Mouse (Mus musculus) heart, embryonic 16.5 days (tissue): Measurements from ENCODE around the gene Tnrc6c. TPM values are rescaled to one million over a fixed set of nuclear protein-coding genes. Genes with fewer than 3 reads are reported as not detected.

Source experiments
- ATAC-seq: fragments of 200-750 bp; cut with Nextera tagmentation; replicated peaks from 2 replicates; pipeline ENCODE4 v1.8.0; 2017; ENCODE audit warnings: moderate number of reproducible peaks; ENCODE audit not compliant: insufficient read depth, low FRiP score; ENCODE audit errors: extremely low read depth
- H3K27ac ChIP-seq: fragments of 300-500 bp; sonication (generic); 2 replicates; pipeline ENCODE4 v1.5.1; 2014; ENCODE audit warnings: mild to moderate bottlenecking, low read length, control low read depth, moderate library complexity
- H3K27me3 ChIP-seq: fragments of 300-500 bp; sonication (generic); 2 replicates; pipeline ENCODE4 v1.6.1; 2014; ENCODE audit warnings: low read length, mixed read lengths; ENCODE audit not compliant: control insufficient read depth, insufficient read depth
- H3K36me3 ChIP-seq: fragments of 300-500 bp; sonication (generic); 2 replicates; pipeline ENCODE4 v1.6.1; 2014; ENCODE audit not compliant: control insufficient read depth, insufficient read depth
- H3K4me1 ChIP-seq: fragments of 300-500 bp; sonication (generic); 2 replicates; pipeline ENCODE4 v1.6.1; 2014; ENCODE audit warnings: low read length, mixed read lengths; ENCODE audit not compliant: control insufficient read depth, insufficient read depth
- H3K4me2 ChIP-seq: fragments of 300-500 bp; sonication (generic); 2 replicates; pipeline ENCODE4 v1.6.1; 2014; ENCODE audit warnings: low read depth, mild to moderate bottlenecking, control low read depth, low read length
- H3K4me3 ChIP-seq: fragments of 300-500 bp; sonication (generic); 2 replicates; pipeline ENCODE4 v1.5.1; 2014; ENCODE audit warnings: mild to moderate bottlenecking, control low read depth, low read length
- H3K9ac ChIP-seq: fragments of 300-500 bp; sonication (generic); 2 replicates; pipeline ENCODE4 v1.6.1; 2014; ENCODE audit warnings: low read length, control low read depth
- H3K9me3 ChIP-seq: fragments of 300-500 bp; sonication (generic); replicated peaks from 2 replicates; pipeline ENCODE4 v1.6.1; 2016; ENCODE audit warnings: low read length; ENCODE audit not compliant: control insufficient read depth
- WGBS: fragments of 180-500 bp; shearing (Covaris S2); extraction: QIAGEN DNeasy Blood & Tissue Kit; methylation state at CpG from one replicate; pipeline ENCODE4 v1.1.7; 2014; 5-methylcytosine and 5-hydroxymethylcytosine counted together
- polyA plus RNA-seq: library from polyadenylated mRNA; unstranded; fragments of >200 nt; fragmentation: Nextera tagmentation; extraction: Ambion mirVana; gene quantifications from 2 replicates; pipeline ENCODE4 v1.2.1, GENCODE M21; 2015

Gene Tnrc6c
- polyA plus RNA-seq, 1 experiment from 2014 or later, result 6.5 TPM

DNA sequence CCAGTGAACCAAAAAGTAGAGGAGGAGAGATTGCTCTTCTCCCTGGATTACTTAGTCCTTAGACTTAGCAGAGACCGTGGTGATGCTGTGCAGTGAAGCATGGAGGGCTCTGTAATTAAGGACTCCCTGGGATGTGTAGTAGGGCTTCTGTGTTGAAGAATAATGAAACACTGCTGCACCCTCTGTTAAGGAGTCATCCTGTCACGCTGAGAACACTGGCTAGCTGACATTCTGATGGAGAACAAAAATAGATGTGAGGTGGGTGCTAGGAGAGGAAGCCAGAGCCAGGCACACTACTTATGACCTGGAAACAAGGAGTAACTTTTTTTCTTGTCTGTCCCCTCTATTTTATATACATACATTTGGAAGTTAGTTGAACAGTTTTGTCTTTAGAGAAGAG, 22.6 kb downstream of the Tnrc6c start:
- H3K9ac ChIP-seq, result 0 out of 2 replicates have a peak overlapping the region, but pooled peaks have one; percentile 13
- peak overlapping the region; percentile 84 for H3K27ac ChIP-seq
- H3K4me1 ChIP-seq, result peaks cover 27% of the 10 kb centered on the region
- WGBS, result 25% methylated on average over 2 of the region's 2 CpGs
- H3K4me3 ChIP-seq, result no peak overlapping the region
- no peaks in the 10 kb centered on the region for H3K36me3 ChIP-seq
- H3K9me3 ChIP-seq, result no peaks in the 10 kb centered on the region
- H3K4me2 ChIP-seq, result peak overlapping the region; percentile 33; the same call in 1 of the 2 replicates
- ATAC-seq, result 0 out of 2 replicates have a peak, but pooled peaks have one; percentile 59
- H3K27me3 ChIP-seq, result no peaks in the 10 kb centered on the region

- H3K4me1 ChIP-seq, result peaks cover 27% of the 10 kb centered on the region
- no peaks in the 10 kb centered on the region for H3K36me3 ChIP-seq
- peak overlapping the region; percentile 25; the same call in 1 of the 2 replicates for H3K9ac ChIP-seq
- H3K9me3 ChIP-seq, result no peaks in the 10 kb centered on the region
- no peak for ATAC-seq
- H3K4me2 ChIP-seq, result no peak overlapping the region
- H3K27ac ChIP-seq, result peak overlapping the region; percentile 84
- 53% methylated on average over 3 of the region's 3 CpGs for WGBS
- H3K27me3 ChIP-seq, result no peaks in the 10 kb centered on the region
- no peak overlapping the region for H3K4me3 ChIP-seq
Measured at GRCm38 (mm10) chr11:117677111-117677510, 23.0 kb downstream of the Tnrc6c start.

- Histone ChIP-seq H3K27ac (no peak overlapping the region), H3K4me1 (peaks cover 32% of the 10 kb centered on the region), H3K9me3 (no peaks in the 10 kb centered on the region), H3K4me3 (no peak overlapping the region), H3K4me2 (no peak overlapping the region), H3K9ac (no peak overlapping the region), H3K36me3 (no peaks in the 10 kb centered on the region), H3K27me3 (no peaks in the 10 kb centered on the region)
- ATAC-seq, result no peak
- 83% methylated on average over 3 of the region's 3 CpGs for WGBS
Measured at GRCm38 (mm10) chr11:117677594-117677993, 23.5 kb downstream of the Tnrc6c start.

- no peak overlapping the region for H3K4me2 ChIP-seq
- no peaks in the 10 kb centered on the region for H3K9me3 ChIP-seq
- no peak for ATAC-seq
- H3K36me3 ChIP-seq, result no peaks in the 10 kb centered on the region
- H3K4me1 ChIP-seq, result peaks cover 37% of the 10 kb centered on the region
- no peak overlapping the region for H3K9ac ChIP-seq
- no peak overlapping the region for H3K4me3 ChIP-seq
- no peak overlapping the region for H3K27ac ChIP-seq
- 87% methylated on average over 4 of the region's 4 CpGs for WGBS
- H3K27me3 ChIP-seq, result no peaks in the 10 kb centered on the region
Measured at GRCm38 (mm10) chr11:117678155-117678554, 24.1 kb downstream of the Tnrc6c start.

GRCm38 (mm10) chr11:117678740-117679139, 24.7 kb downstream of the Tnrc6c start:
- H3K9me3 ChIP-seq, result no peaks in the 10 kb centered on the region

GRCm38 (mm10) chr11:117684640-117685039, 30.6 kb downstream of the Tnrc6c start:
- H3K36me3 ChIP-seq, result no peaks in the 10 kb centered on the region
- WGBS, result 48% methylated on average over 5 of the region's 5 CpGs
- no peak overlapping the region for H3K27ac ChIP-seq
- H3K4me1 ChIP-seq, result peaks cover 45% of the 10 kb centered on the region
- peak overlapping the region; percentile 38 for H3K9ac ChIP-seq
- no peak overlapping the region for H3K4me3 ChIP-seq
- no peak overlapping the region for H3K4me2 ChIP-seq
- H3K9me3 ChIP-seq, result no peaks in the 10 kb centered on the region
- ATAC-seq, result no peak
- no peaks in the 10 kb centered on the region for H3K27me3 ChIP-seq

More at GRCm38 (mm10) chr11:117678740-117679139, 24.7 kb downstream of the Tnrc6c start:
- ATAC-seq, result no peak
- peaks cover 37% of the 10 kb centered on the region for H3K4me1 ChIP-seq
- H3K27me3 ChIP-seq, result no peaks in the 10 kb centered on the region
- no peak overlapping the region for H3K9ac ChIP-seq
- H3K4me3 ChIP-seq, result no peak overlapping the region
- H3K36me3 ChIP-seq, result no peaks in the 10 kb centered on the region
- WGBS, result 33% methylated on average over 2 of the region's 2 CpGs
- H3K4me2 ChIP-seq, result no peak overlapping the region
- no peak overlapping the region for H3K27ac ChIP-seq

DNA sequence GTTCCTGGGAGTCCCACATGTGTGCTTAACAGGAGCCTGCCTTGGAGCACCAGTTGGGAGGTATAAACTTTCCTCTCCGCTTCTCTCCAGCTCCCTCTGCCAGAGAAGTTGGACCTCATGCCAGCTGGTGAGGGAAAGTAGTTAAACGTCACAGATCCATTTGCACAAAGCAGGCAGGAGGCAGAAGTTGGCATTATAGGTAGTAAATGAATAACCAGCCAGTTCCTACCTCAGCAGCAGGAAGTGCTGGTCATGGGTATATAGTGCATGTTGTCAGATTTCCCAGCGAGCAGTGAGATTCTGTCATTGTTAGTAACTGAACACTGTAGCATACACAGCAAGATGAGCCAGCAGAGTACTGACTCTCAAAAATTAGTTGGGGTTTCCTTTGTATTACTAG, 31.4 kb downstream of the Tnrc6c start:
- H3K9me3 ChIP-seq, result no peaks in the 10 kb centered on the region
- H3K27me3 ChIP-seq, result no peaks in the 10 kb centered on the region
- ATAC-seq, result no peak
- 46% methylated on average over 3 of the region's 3 CpGs for WGBS
- no peak overlapping the region for H3K4me2 ChIP-seq
- peaks cover 45% of the 10 kb centered on the region for H3K4me1 ChIP-seq
- no peak overlapping the region for H3K27ac ChIP-seq
- H3K36me3 ChIP-seq, result no peaks in the 10 kb centered on the region
- no peak overlapping the region for H3K4me3 ChIP-seq
- H3K9ac ChIP-seq, result no peak overlapping the region

- WGBS, result 65% methylated on average over 8 of the region's 8 CpGs
- Histone ChIP-seq H3K27me3 (no peaks in the 10 kb centered on the region), H3K9me3 (no peaks in the 10 kb centered on the region), H3K9ac (no peak overlapping the region), H3K4me3 (no peak overlapping the region), H3K4me2 (no peak overlapping the region), H3K27ac (no peak overlapping the region), H3K36me3 (no peaks in the 10 kb centered on the region), H3K4me1 (peaks cover 45% of the 10 kb centered on the region)
- ATAC-seq, result 0 out of 2 replicates have a peak, but pooled peaks have one; percentile 19
Measured at GRCm38 (mm10) chr11:117686021-117686420, 31.9 kb downstream of the Tnrc6c start.

- no peak overlapping the region for H3K4me2 ChIP-seq
- H3K27ac ChIP-seq, result no peak overlapping the region
- no peaks in the 10 kb centered on the region for H3K27me3 ChIP-seq
- WGBS, result 54% methylated on average over 2 of the region's 2 CpGs
- no peak overlapping the region for H3K4me3 ChIP-seq
- H3K4me1 ChIP-seq, result peaks cover 54% of the 10 kb centered on the region
- no peaks in the 10 kb centered on the region for H3K36me3 ChIP-seq
- no peak for ATAC-seq
- H3K9me3 ChIP-seq, result no peaks in the 10 kb centered on the region
- no peak overlapping the region; the same call in 1 of the 2 replicates for H3K9ac ChIP-seq
Measured at GRCm38 (mm10) chr11:117688603-117689002, 34.5 kb downstream of the Tnrc6c start.
